Mouse (Mus musculus): ENCODE measurements at regions not wholly inside any gene's neighbourhood (a gene's known extent, or its start where the extent isn't known, plus 50 kb on each side); places are given as distances from the start of the nearest gene placed in this dataset.

GRCm38 (mm10) chr5:18561911-18562310, 201.8 kb upstream of the Gnai1 start:
- peak; percentile 53; the same call in 1 of the 2 replicates for TF ChIP-seq MAFK (IDR thresholded peaks at IDR 0.05; ENCODE audit: insufficient read depth, low read depth, low read length)
- no peak for TF ChIP-seq CHD2 (IDR thresholded peaks at IDR 0.05; ENCODE audit: low read depth, low read length)
- TF ChIP-seq HCFC1 (IDR thresholded peaks at IDR 0.05; ENCODE audit: borderline replicate concordance, insufficient read depth, low read length), result no peak
- TF ChIP-seq ZNF384 (IDR thresholded peaks at IDR 0.05; ENCODE audit: low read depth, low read length), result no peak

Measured in ES-E14 (cell line).